Mouse (Mus musculus) urinary bladder, postnatal 14 days (tissue): ENCODE results near the gene Vars.

Experiments used
- DNase-seq: peaks from one replicate; pipeline ENCODE4 v3.0.0; 2021; ENCODE audit warnings: low spot score

Vars gene

DNA sequence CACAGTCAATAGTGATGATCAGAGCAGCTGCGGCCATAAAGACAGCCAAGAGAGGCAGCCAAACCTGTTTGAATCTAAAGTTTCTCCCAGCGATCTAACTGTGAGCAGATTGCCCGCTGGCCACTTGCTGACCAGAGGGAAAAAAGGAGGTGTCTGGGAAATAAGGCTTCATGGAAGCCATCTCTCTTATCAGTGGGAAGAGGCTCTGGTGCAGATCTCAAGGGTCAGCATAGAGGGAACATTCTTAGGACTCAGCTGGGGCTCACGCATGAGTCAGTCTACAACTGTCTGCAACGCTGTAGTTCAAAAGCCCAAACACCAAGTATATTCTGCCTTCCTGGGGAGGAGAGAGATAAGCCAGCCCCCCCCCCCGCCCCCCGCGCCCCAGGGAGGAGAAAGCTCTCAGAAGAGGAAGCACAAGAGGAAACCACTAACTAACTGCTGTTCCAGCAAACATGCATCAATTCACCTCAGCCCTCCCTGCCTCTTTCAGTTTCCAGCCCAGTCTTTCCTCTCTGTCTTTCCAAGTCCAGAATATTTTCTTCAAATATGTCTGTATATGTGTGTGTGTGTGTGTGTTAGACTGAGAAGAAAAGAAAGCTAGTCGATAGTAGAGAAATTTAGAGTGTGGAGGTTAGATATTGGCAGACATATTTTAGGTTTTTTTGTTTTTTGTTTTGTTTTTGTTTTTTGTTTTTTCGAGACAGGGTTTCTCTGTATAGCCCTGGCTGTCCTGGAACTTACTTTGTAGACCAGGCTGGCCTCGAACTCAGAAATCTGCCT is 47.6 kb downstream of the Vars start:
- peak; percentile 26 for DNase-seq

DNA sequence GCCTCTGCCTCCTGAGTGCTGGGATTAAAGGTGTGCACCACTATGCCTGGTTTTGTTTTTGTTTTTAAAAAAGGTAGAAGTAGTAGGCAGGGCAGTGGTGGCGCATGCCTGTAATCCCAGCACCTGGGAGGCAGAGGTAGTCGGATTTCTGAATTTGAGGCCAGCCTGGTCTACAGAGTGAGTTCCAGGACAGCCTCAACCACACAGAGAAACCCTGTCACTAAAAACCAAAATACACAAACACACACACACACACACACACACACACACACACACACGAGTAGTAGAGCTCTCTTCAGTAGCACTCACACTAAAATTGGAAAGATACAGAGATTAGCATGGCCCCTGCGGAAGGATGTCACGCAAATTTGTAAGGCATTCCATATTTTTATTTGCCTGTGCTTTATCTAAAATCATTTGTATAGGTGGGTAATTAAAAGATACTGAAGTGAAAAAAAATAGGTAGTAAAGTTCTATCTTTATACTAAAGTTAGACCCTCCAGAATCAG is 48.2 kb downstream of the Vars start:
- DNase-seq = no peak

- peak; percentile 56 for DNase-seq
Measured at GRCm38 (mm10) chr17:35049561-35050016, 48.8 kb downstream of the Vars start, which contains the start of gene Clic1. TSS of gene Clic1 (plus strand) at chr17:35049966.

DNA sequence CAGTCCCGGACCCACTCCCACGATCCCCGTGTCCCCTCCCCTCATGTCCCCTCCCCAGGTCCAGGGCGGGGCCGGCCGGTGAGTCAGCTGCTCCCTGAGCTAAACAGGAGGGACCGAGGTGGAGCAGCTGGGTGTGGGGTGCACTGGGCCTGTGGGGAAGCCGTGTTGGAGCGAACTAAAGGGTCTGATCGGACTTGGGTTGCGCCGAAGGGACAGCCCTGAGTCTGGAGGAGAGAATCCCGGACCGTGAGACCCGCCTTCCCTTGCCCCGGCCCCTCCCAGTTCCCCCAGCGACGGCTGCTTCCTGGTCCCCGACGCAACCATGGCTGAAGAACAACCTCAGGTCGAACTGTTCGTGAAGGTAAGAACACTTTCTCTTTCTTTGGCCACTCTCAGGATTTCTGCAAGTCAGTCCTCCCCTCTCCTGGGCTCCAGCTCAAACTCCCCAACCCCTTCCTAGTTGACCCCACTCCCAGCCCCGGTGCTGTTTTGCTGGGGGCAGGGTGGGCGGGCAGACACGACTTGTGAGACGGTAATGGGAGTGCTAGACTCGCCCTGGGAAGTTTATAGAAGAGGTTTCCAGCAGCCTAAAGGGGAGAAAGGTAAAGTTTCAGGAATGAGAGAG is 49.5 kb downstream of the Vars start:
- peak; percentile 83 for DNase-seq

DNA sequence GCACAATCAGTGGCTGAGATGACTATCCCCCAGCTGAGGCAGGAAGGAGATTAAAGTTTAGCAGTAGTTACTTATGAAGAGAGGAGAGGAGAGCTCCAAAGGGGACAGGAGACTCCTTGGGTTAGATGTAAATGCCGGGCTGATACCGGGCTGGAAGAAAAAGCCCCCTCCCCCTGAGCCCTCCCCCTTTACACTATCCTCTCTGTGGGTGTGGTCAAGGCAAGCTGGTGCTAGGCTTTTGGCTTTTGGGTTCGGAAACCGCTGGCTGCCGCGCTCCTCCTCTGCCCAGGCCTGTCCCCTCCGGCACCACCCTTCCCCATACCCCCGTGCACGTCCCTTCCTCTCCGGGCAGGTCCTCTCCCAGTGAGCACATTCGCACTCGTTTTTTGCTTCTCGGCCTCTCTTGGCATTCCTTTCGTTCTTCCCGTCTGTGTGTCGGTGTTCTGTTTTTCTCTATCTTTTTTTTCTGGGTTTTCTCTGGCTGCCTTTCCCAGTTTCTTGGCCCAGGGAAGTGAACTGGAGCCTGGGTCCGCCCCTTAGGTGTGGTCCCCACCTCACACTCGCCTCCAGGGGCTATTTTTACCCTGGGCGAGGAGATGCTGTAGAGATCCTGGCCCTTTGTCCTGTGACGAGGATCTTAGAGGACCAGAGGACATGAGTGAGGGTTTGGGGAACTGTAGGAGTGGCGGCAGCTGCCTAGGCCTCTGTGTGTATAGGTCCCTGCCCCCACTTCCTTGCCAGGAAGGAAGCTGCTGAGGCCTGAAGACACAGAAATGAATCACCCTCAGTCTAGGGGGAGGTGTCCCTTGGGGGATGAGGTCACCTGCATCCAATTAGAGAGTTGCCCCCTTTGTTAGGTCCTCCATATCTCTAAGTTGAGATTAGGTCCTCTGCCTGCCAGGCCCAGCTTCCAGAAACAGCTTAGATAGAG is 50.6 kb downstream of the Vars start:
- peak; percentile 79 for DNase-seq

DNA sequence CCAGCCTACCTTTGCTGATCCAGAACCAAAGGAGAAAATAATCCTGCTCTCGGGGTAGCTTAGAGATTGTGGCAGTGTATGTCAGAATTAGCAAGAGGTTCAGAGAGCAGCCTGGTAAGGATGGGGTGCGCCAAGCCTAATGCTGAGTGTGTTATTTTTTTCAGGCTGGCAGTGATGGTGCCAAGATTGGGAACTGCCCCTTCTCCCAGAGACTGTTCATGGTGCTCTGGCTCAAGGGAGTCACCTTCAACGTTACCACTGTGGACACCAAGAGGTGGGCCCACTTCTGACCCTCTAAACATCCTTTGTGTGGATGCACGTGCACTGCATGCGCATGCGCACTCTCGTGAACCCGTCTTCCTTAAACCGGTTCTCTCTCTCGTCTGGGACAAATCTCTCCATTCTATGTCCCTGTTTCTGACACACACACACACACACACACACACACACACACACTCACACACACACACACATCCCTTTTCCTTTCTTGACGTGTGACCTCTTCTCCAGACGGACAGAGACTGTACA is 51.5 kb downstream of the Vars start:
- DNase-seq = no peak

DNA sequence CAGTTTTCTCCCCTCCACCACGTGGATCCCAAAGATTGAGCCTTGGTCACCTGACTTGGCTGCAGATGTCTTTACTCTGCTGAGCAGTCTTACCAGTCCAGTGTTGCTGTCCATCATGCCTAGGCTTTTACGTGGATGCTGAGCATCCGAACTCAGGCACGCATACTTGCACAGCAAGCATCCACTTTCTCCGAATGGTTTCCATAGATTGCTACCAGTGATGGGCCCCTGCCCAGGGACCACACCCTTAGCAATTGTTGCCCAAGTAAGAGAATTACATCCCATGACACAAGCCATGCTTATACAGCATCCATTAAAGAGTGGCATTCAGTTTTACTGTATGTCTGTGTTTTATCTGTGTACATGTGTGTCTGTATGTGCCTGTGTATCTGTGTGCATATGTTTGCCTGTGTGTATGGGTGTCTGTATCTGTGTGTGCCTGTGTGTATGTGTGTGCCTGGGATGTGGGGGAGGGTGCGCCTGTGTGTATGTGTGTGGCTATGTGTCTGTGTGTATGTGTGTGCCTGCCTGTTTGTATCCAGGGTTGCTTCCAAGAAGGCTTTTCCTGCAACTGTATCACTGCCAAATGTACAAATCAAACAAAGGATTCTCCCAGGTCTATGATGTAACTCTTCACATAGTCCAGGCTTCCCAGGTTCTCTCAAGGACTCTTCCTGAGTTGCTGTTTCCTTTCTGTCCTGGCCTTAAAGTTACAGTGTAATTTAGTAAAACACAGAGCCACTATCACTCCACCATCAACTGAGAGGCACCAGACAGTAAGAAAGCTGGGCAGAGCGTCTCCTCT is 55.1 kb downstream of the Vars start:
- no peak for DNase-seq

- no peak for DNase-seq
Measured at GRCm38 (mm10) chr17:35057090-35057489, 56.3 kb downstream of the Vars start.

DNA sequence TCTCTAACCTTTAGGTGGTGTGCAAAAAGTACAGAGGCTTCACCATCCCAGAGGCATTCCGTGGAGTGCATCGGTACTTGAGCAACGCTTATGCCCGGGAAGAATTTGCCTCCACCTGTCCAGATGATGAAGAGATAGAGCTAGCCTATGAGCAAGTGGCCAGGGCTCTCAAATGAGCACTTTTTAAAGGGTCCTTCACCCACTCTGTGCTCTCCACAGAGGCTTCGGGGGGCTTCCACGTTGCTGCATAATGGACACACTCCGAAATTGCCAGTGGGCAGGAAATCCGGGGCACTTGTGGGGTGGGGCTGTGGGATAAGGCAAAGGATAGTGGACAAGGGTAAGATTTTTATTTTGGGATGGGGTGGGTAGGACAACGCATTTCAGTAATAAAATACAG is 57.5 kb downstream of the Vars start:
- DNase-seq = no peak

DNA sequence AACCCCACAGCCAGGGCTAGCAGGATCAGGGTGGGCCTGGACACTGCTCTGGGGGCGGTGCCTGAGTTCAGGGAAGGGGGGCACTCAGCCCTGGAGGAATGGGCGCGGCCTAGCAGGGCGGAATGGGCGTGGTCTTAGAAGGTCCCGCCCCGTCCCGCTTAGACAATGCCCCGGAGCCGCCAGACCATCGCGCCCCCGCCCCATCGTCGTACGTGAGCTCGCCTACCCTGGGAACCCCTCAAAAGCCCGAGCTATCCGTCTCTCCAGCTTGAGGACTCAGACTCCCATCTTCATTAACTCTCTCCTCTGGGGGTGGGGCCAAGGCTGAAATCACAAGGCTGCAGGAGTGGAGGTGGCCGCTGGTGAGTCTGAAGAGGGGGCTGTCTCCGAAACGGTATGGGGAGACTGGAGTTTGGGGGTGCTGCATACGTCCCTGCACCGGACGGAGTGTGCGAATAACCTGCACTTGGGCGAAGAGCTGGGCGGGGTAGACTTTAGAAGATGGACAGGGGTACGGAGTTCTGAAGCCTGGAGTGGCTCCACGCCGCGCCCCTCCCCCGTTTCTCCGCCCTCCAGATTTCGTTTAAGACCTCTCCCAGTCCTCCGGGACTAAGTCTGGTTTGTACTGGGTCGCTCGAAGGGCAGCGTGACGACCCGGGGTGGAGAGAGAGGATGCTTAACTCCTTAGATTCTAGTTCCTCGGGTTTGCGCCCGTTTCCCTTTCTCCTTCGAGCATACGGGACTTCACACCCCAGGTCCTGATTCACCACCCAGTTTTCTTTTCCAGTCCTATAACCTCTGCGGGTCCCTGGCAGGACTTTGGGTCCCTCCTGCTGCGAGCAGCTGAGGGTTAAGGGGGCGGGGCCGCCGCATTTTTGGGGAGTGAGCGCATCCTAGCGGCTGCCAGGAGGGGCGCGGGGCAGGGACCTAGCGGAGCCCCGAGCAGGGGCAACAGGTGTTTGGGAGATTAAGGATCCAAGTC is 58.4 kb downstream of the Vars start, which contains the start of gene Ddah2:
Gene Ddah2, plus strand, starts transcription at position 125 of the 982 bp plus-strand sequence.
- DNase-seq = peak; percentile 91

- no peak for DNase-seq
Measured at GRCm38 (mm10) chr17:35060071-35060470, 59.3 kb downstream of the Vars start.

- DNase-seq = peak; percentile 47
Measured at GRCm38 (mm10) chr17:35060737-35061297, 60.0 kb downstream of the Vars start.

GRCm38 (mm10) chr17:35061299-35061698 is 60.5 kb downstream of the Vars start:
- no peak for DNase-seq

- no peak for DNase-seq
Measured at GRCm38 (mm10) chr17:35063466-35063865, 62.7 kb downstream of the Vars start.

GRCm38 (mm10) chr17:35064378-35064877 is 63.6 kb downstream of the Vars start:
- DNase-seq = no peak

GRCm38 (mm10) chr17:35064951-35065947 is 64.5 kb downstream of the Vars start, which contains the start of gene Ly6g6c:
TSS of gene Ly6g6c (plus strand) at chr17:35065388.
- peak; percentile 86 for DNase-seq
